Mouse (Mus musculus): ENCODE results near the gene Frmpd4. TPM values are rescaled to one million over a fixed set of nuclear protein-coding genes. Genes with fewer than 3 reads are reported as not detected.

The Frmpd4 gene
- polyA plus RNA-seq, 1 experiment from 2014 or later: 2.2 TPM

- H3K27ac ChIP-seq (ENCODE audit: low read depth, low read length): no peak overlapping the region
These were observed 1142.1 kb downstream of the Frmpd4 start for GRCm38 (mm10) chrX:167434883-167435282.

GRCm38 (mm10) chrX:167433950-167434349 is 1143.1 kb downstream of the Frmpd4 start:
- ATAC-seq: no peak
- 60% methylated on average over 2 of the region's 2 CpGs for WGBS
- H3K27ac ChIP-seq (ENCODE audit: low read depth, low read length): no peak overlapping the region

More at GRCm38 (mm10) chrX:167434883-167435282, 1142.1 kb downstream of the Frmpd4 start:
- Histone ChIP-seq H3K4me3 (ENCODE audit: low read length) (no peak overlapping the region), H3K36me3 (ENCODE audit: control insufficient read depth, insufficient read depth, low read length) (no peaks in the 10 kb centered on the region), H3K27me3 (replicated peaks; ENCODE audit: control insufficient read depth, insufficient read depth, low read length) (no peaks in the 10 kb centered on the region), H3K4me2 (ENCODE audit: low read length) (no peak overlapping the region), H3K9ac (ENCODE audit: low read depth, low read length) (no peak overlapping the region), H3K9me3 (ENCODE audit: control insufficient read depth, low read length) (no peaks in the 10 kb centered on the region), H3K4me1 (ENCODE audit: control insufficient read depth, insufficient read depth, low read depth, low read length) (no peaks in the 10 kb centered on the region)
- no peak for ATAC-seq

More at GRCm38 (mm10) chrX:167433950-167434349, 1143.1 kb downstream of the Frmpd4 start:
- H3K4me1 ChIP-seq (ENCODE audit: control insufficient read depth, insufficient read depth, low read depth, low read length): no peaks in the 10 kb centered on the region
- no peak overlapping the region for H3K4me2 ChIP-seq (ENCODE audit: low read length)
- H3K9me3 ChIP-seq (ENCODE audit: control insufficient read depth, low read length): no peaks in the 10 kb centered on the region
- H3K27me3 ChIP-seq (replicated peaks; ENCODE audit: control insufficient read depth, insufficient read depth, low read length): no peaks in the 10 kb centered on the region
- H3K36me3 ChIP-seq (ENCODE audit: control insufficient read depth, insufficient read depth, low read length): no peaks in the 10 kb centered on the region
- H3K9ac ChIP-seq (ENCODE audit: low read depth, low read length): no peak overlapping the region
- H3K4me3 ChIP-seq (ENCODE audit: low read length): no peak overlapping the region

Other genes with a start within 250 kb of the Frmpd4 start
- gene Msl3, start 96.7 kb upstream of the Frmpd4 start, polyA plus RNA-seq (2015; fragmentation: Nextera tagmentation; extraction: Ambion mirVana): 18.4 and 19.2 TPM in 2 replicates
- 1.3 and 1.8 TPM in 2 replicates for gene Arhgap6, start 217.9 kb upstream of the Frmpd4 start, polyA plus RNA-seq (2015; fragmentation: Nextera tagmentation; extraction: Ambion mirVana)

Data from hindbrain, embryonic 16.5 days (tissue).